Mouse (Mus musculus): ENCODE measurements around the gene Nfx1.

The Nfx1 gene

DNA sequence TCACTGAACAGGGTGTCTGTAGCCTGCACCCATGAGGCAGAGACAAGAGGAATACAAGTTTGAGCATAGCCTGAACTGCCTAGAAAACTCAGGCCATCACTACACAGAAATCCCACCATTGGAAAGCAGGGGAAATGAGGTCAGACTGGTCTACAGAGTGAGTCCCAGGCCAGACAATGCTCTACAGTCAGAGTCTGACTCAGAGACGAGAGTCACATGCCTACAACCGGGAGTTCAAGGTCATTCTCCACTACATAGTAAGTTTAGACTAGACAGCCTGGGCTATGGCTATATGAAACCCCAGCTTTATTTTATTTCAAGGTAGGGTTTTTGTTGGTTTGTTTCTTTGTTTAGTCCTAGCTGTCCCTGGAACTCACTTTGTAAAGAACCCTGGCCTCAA, 78.2 kb downstream of the Nfx1 start:
- DNase-seq, result no peak

- peak; percentile 84 for DNase-seq
Observed at GRCm38 (mm10) chr4:41050726-41051675, 80.3 kb downstream of the Nfx1 start.

DNA sequence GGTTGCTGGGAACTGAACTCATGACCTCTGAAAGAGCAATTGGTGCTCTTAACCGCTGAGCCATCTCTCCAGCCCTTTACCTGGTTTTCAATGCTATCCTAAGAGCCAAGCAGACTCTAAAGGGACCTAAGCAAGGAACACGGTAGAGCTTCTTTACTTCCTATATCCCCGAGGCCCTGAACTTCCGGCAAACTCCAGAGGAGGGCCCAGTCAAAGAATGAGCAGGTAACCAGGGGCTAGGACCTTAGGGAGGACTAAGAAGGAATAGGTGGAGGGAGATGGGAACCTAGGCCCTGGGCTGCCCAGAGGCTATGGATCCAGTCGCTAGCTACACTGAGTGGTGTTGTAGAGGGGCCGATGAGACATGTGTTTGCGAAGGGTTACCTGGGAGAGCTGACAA, 81.1 kb downstream of the Nfx1 start:
- DNase-seq, result no peak

GRCm38 (mm10) chr4:41055111-41055510, 84.4 kb downstream of the Nfx1 start:
- DNase-seq, result no peak

GRCm38 (mm10) chr4:41056253-41056652, 85.5 kb downstream of the Nfx1 start:
- peak; percentile 31 for DNase-seq

DNA sequence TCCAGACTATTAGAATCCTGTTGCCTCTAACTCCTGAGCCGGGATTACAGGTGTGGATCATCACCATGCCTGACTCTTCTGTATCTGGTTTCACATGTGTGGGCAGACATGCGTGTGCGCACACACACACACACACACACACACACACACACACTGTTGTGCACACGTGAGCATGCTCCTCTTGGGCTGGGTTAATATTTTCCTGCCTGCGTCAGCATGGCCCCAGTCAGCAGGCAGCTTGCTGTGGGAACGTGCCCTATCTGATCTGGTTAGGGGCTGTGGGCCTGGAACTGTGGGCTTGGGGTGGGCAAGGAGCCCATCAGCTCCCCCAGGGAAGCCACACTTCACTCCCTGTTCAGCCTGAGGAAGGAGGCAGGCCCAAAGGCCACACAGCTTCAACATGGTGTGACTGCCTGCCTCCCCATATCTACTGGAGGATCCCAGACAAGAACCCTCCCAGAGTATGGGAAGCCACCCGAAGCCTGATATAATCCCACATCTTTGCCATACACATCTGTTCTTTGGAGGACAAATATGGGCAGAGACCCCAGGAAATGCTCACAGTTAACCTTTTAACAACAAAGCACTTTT, 86.1 kb downstream of the Nfx1 start:
- DNase-seq, result peak; percentile 58

DNA sequence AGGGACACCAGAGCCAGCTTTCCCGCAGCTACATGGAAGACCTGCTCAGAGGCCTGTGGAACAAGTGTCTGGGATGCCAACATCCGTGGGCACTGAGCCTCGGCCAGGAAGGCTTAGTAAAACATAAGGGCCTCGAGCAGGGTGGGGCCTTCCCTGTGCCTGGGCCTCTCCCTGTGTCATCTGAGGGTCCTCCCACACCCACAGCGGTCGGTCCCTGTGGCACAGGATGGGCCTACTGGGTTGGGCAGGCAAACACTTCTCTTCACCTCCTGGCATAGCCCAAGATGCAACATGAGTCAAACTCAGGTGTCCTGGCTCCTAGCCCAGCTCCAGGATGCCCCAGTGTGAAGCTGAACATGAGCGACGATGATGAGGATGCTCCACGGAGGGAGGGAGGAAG, 86.7 kb downstream of the Nfx1 start:
- no peak for DNase-seq

DNA sequence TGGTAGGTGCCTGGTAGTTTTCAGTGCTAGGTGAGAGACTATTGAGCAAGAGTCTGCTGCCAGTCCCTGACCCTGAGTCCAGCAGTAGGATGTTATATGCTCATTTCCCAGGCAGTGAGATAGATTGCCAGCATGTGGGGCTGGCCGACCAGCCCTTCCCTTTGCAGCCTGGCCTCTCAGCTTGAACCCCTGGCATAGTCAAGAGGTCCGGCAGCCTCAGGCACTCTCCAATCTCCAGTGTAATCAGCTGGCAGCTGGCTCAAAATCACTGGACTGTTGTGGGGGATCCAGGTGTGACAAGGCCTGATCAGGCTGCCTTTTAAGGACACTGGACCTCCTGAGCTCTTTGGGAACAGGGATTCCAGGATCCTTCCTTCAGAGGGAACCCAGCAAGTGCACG, 92.6 kb downstream of the Nfx1 start:
- no peak for DNase-seq

- peak; percentile 61 for DNase-seq
Observed at GRCm38 (mm10) chr4:41063894-41064673, 93.4 kb downstream of the Nfx1 start.

DNA sequence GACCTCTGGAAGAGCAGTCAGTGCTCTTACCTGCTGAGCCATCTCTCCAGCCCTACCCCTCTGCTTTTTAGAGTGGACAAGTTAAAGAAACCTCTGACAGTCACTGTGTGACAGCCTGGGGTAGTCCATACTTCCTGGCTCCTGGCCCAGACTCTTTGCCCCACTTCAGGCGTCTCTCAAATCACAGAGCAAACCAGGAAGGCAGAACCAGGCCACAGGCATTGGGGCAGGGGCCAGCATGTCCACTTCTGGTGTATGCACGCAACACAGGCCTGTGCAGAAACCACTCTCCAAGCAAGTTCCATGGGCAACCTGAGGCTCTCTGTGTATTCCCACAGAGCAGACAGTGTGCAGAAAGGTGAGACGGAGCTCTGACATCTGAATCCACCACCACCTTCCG, 94.5 kb downstream of the Nfx1 start:
- no peak for DNase-seq

- no peak for DNase-seq
Observed at GRCm38 (mm10) chr4:41071500-41072429, 101.1 kb downstream of the Nfx1 start.

GRCm38 (mm10) chr4:41073008-41073817, 102.5 kb downstream of the Nfx1 start:
- DNase-seq, result no peak

- DNase-seq, result no peak
Observed at GRCm38 (mm10) chr4:41074461-41074860, 103.8 kb downstream of the Nfx1 start.

All from kidney, adult 18-20 months (tissue).